Mouse (Mus musculus) midbrain, embryonic 11.5 days (tissue): ENCODE measurements at regions not wholly inside any gene's neighbourhood (a gene's known extent, or its start where the extent isn't known, plus 50 kb on each side); places are given as distances from the start of the nearest gene placed in this dataset.
A peak's percentile ranks its signal among the peaks of the same experiment; 100 is the strongest.

ENCODE experiments used
- ATAC-seq: fragments of 200-750 bp; cut with Nextera tagmentation; 2 replicates; pipeline ENCODE4 v1.8.0; 2017; ENCODE audit warnings: moderate TSS enrichment, moderate library complexity; ENCODE audit not compliant: low FRiP score
- DNase-seq: peaks from one replicate; pipeline ENCODE4 v3.0.0; 2015; ENCODE audit warnings: low spot score; ENCODE audit errors: missing footprints
- H3K27ac ChIP-seq: fragments of 300-500 bp; sonication (generic); 2 replicates; pipeline ENCODE4 v1.5.1; 2014; ENCODE audit warnings: low read depth, low read length
- H3K27me3 ChIP-seq: fragments of 300-500 bp; sonication (generic); 2 replicates; pipeline ENCODE4 v1.6.1; 2014; ENCODE audit warnings: mild to moderate bottlenecking, low read length, moderate library complexity, mixed read lengths; ENCODE audit not compliant: control insufficient read depth, insufficient read depth
- H3K36me3 ChIP-seq: fragments of 300-500 bp; sonication (generic); 2 replicates; pipeline ENCODE4 v1.6.1; 2014; ENCODE audit warnings: mild to moderate bottlenecking, low read length, moderate library complexity, mixed read lengths; ENCODE audit not compliant: control insufficient read depth, insufficient read depth
- H3K4me1 ChIP-seq: fragments of 300-500 bp; sonication (generic); 2 replicates; pipeline ENCODE4 v1.6.1; 2014; ENCODE audit warnings: low read length; ENCODE audit not compliant: control insufficient read depth, insufficient read depth
- H3K4me2 ChIP-seq: fragments of 300-500 bp; sonication (generic); 2 replicates; pipeline ENCODE4 v1.6.1; 2014; ENCODE audit warnings: mild to moderate bottlenecking, moderate library complexity
- H3K4me3 ChIP-seq: fragments of 300-500 bp; sonication (generic); 2 replicates; pipeline ENCODE4 v1.5.1; 2014; ENCODE audit warnings: low read depth, low read length
- H3K9ac ChIP-seq: fragments of 300-500 bp; sonication (generic); 2 replicates; pipeline ENCODE4 v1.6.1; 2014; ENCODE audit warnings: low read length
- H3K9me3 ChIP-seq: fragments of 300-500 bp; sonication (generic); 2 replicates; pipeline ENCODE4 v1.6.1; 2016; ENCODE audit warnings: low read length; ENCODE audit not compliant: control insufficient read depth
- WGBS: fragments of 180-500 bp; shearing (Covaris S2); extraction: QIAGEN DNeasy Blood & Tissue Kit; methylation state at CpG from one replicate; pipeline ENCODE4 v1.1.7; 2014; 5-methylcytosine and 5-hydroxymethylcytosine counted together

DNA sequence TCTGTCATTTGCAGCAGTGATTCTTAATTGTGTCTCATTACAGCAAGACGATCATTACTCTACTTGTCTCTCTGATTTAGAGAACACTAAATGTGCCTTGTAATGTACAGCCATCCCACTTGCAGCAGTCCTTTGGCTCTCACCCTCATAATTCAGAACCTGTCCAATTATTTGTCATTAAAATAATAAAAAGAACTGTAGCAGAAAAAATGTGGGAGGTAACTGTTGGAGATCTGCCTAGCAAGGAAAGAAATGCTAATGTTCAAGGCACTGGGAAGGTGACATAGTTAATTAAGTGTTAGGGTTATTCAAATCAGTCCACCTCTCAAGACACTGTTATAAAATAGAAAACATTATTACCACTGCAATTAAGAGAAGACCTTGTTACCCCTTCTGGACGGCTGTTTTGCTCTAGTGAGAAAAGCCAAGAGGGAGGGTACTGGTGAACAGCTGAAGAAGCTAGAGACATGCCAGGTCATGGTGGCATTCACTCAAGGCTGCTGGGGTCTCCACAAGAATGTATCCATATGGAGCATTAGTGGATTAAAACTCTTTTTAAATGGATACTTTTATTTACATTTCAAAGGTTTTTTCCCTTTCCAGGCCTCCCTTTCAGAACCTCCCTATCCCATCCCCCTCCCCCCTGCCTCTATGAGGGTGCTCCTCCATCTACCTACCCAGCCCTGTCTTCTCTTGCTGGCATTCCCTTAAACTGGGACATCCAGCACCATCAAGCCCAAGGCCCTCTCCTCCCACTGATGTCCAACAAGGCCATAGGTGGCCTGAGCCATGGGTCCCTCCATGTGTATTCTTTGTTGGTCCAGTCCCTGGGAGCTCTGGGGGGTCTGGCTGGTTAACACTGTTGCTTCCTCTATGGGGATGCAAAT lies 69.4 kb downstream of the Gm11487 start:
- WGBS = 75% methylated on average over 2 of the region's 2 CpGs
- no peaks in the 10 kb centered on the region for H3K27me3 ChIP-seq
- no peak overlapping the region for H3K4me2 ChIP-seq
- 0 out of 2 replicates have a peak, but pooled peaks have one; percentile 52 for ATAC-seq
- no peaks in the 10 kb centered on the region for H3K9me3 ChIP-seq
- no peaks in the 10 kb centered on the region for H3K4me1 ChIP-seq
- no peak overlapping the region for H3K4me3 ChIP-seq
- H3K9ac ChIP-seq = no peak overlapping the region
- no peak overlapping the region for H3K27ac ChIP-seq
- no peak for DNase-seq
- H3K36me3 ChIP-seq = no peaks in the 10 kb centered on the region
